Mouse (Mus musculus) kidney, postnatal 0 days (tissue): ENCODE measurements around the gene Hist2h2ab. TPM values are rescaled to one million over a fixed set of nuclear protein-coding genes. Genes with fewer than 3 reads are reported as not detected.
"Not testable (repeated sequence)": the region's sequence is repeated elsewhere in the genome, so short reads cannot be mapped to it uniquely, and the experiment has no call there.

Experiments used
- ATAC-seq: fragments of 200-750 bp; cut with Nextera tagmentation; replicated peaks from 2 replicates; pipeline ENCODE4 v1.8.0; 2017; ENCODE audit warnings: low read depth, moderate number of reproducible peaks, moderate TSS enrichment, moderate library complexity; ENCODE audit not compliant: low FRiP score
- DNase-seq: peaks from one replicate; pipeline ENCODE4 v3.0.0-alpha.2; 2016; ENCODE audit warnings: low spot score
- H3K27ac ChIP-seq: fragments of 300-500 bp; sonication (generic); 2 replicates; pipeline ENCODE4 v1.5.1; 2014; ENCODE audit warnings: mild to moderate bottlenecking
- H3K27me3 ChIP-seq: fragments of 300-500 bp; sonication (generic); 2 replicates; pipeline ENCODE4 v1.6.1; 2014; ENCODE audit warnings: low read length, mixed read lengths; ENCODE audit not compliant: insufficient read depth
- H3K36me3 ChIP-seq: fragments of 300-500 bp; sonication (generic); 2 replicates; pipeline ENCODE4 v1.6.1; 2014; ENCODE audit warnings: low read length, mixed read lengths; ENCODE audit not compliant: insufficient read depth
- H3K4me1 ChIP-seq: fragments of 300-500 bp; sonication (generic); replicated peaks from 2 replicates; pipeline ENCODE4 v1.6.1; 2014; ENCODE audit warnings: antibody characterized with exemption, low read length, mixed read lengths; ENCODE audit not compliant: insufficient read depth
- H3K4me2 ChIP-seq: fragments of 300-500 bp; sonication (generic); 2 replicates; pipeline ENCODE4 v1.6.1; 2014; ENCODE audit warnings: mild to moderate bottlenecking, low read length, moderate library complexity, mixed read lengths
- H3K4me3 ChIP-seq: fragments of 300-500 bp; sonication (generic); replicated peaks from 2 replicates; pipeline ENCODE4 v1.5.1; 2014; ENCODE audit warnings: low read depth, low read length
- H3K9ac ChIP-seq: fragments of 300-500 bp; sonication (generic); 2 replicates; pipeline ENCODE4 v1.6.1; 2014; ENCODE audit warnings: low read depth, low read length
- H3K9me3 ChIP-seq: fragments of 300-500 bp; sonication (generic); replicated peaks from 2 replicates; pipeline ENCODE4 v1.6.1; 2016; ENCODE audit warnings: low read length, inconsistent platforms, mixed read lengths
- CTCF ChIP-seq: IDR thresholded peaks from 2 replicates; pipeline ENCODE4 v1.5.1; 2016; ENCODE audit warnings: antibody characterized with exemption, low read depth, mild to moderate bottlenecking, moderate library complexity
- WGBS: fragments of 180-500 bp; shearing (Covaris S2); extraction: QIAGEN DNeasy Blood & Tissue Kit; methylation state at CpG from one replicate; pipeline ENCODE4 v1.1.7; 2014; 5-methylcytosine and 5-hydroxymethylcytosine counted together
- polyA plus RNA-seq: library from polyadenylated mRNA; unstranded; fragments of >200 nt; fragmentation: Nextera tagmentation; extraction: Ambion mirVana; gene quantifications from 2 replicates; pipeline ENCODE4 v1.2.1, GENCODE M21; 2015

Gene Hist2h2ab
- polyA plus RNA-seq, 1 experiment from 2014 or later, result not detected

- no peaks in the 10 kb centered on the region for H3K9me3 ChIP-seq
- H3K9ac ChIP-seq, result no peak overlapping the region
- no peaks in the 10 kb centered on the region for H3K27me3 ChIP-seq
- ATAC-seq, result no peak
- no peak overlapping the region for H3K4me2 ChIP-seq
- DNase-seq, result no peak
- no peaks in the 10 kb centered on the region for H3K36me3 ChIP-seq
- no peak for TF ChIP-seq CTCF
- no peak overlapping the region for H3K27ac ChIP-seq
- H3K4me3 ChIP-seq, result no peak overlapping the region
- peaks cover under 1% of the 10 kb centered on the region; the same call in 1 of the 2 replicates for H3K4me1 ChIP-seq
- 62% methylated on average over 2 of the region's 2 CpGs for WGBS
Measured at GRCm38 (mm10) chr3:96231758-96232120, 12.1 kb downstream of the Hist2h2ab start.

- ATAC-seq (no peak), DNase-seq (no peak)
- Histone ChIP-seq H3K36me3 (no peaks in the 10 kb centered on the region), H3K9me3 (no peaks in the 10 kb centered on the region), H3K4me3 (no peak overlapping the region), H3K4me1 (peaks cover 7% of the 10 kb centered on the region; the same call in 1 of the 2 replicates), H3K4me2 (no peak overlapping the region), H3K27me3 (no peaks in the 10 kb centered on the region), H3K9ac (no peak overlapping the region), H3K27ac (no peak overlapping the region)
- WGBS, result 84% methylated on average over 2 of the region's 2 CpGs
- TF ChIP-seq CTCF, result no peak
Measured at GRCm38 (mm10) chr3:96234914-96235313, 15.2 kb downstream of the Hist2h2ab start.

- 43% methylated on average over 3 of the region's 3 CpGs for WGBS
- no peak overlapping the region for H3K27ac ChIP-seq
- TF ChIP-seq CTCF, result no peak
Measured at GRCm38 (mm10) chr3:96235836-96236235, 16.2 kb downstream of the Hist2h2ab start.

GRCm38 (mm10) chr3:96236834-96237334, 17.2 kb downstream of the Hist2h2ab start:
- no peaks in the 10 kb centered on the region for H3K27me3 ChIP-seq
- DNase-seq (no peak), ATAC-seq (no peak)
- H3K9ac ChIP-seq, result peak overlapping the region; percentile 58; the same call in 1 of the 2 replicates
- H3K4me2 ChIP-seq, result peak overlapping the region; percentile 49
- no peaks in the 10 kb centered on the region for H3K36me3 ChIP-seq
- H3K9me3 ChIP-seq, result no peaks in the 10 kb centered on the region
- TF ChIP-seq CTCF, result no peak
- 69% methylated on average over 4 of the region's 4 CpGs for WGBS
- H3K4me1 ChIP-seq, result peaks cover 7% of the 10 kb centered on the region
- 0 out of 2 replicates have a peak overlapping the region, but pooled peaks have one; percentile 10 for H3K27ac ChIP-seq
- peak overlapping the region; percentile 31 for H3K4me3 ChIP-seq

More at GRCm38 (mm10) chr3:96235836-96236235, 16.2 kb downstream of the Hist2h2ab start:
- Histone ChIP-seq H3K4me1 (peaks cover 7% of the 10 kb centered on the region), H3K9me3 (no peaks in the 10 kb centered on the region), H3K4me2 (no peak overlapping the region), H3K27me3 (no peaks in the 10 kb centered on the region), H3K36me3 (no peaks in the 10 kb centered on the region), H3K4me3 (no peak overlapping the region), H3K9ac (no peak overlapping the region)
- DNase-seq (peak; percentile 27), ATAC-seq (no peak)

GRCm38 (mm10) chr3:96237335-96237903, 17.8 kb downstream of the Hist2h2ab start:
- H3K4me2 ChIP-seq, result peak overlapping the region; percentile 49
- no peak for ATAC-seq
- WGBS, result 12% methylated on average over 7 of the region's 7 CpGs
- H3K9me3 ChIP-seq, result no peaks in the 10 kb centered on the region
- no peak for TF ChIP-seq CTCF
- H3K36me3 ChIP-seq, result no peaks in the 10 kb centered on the region
- H3K4me3 ChIP-seq, result peak overlapping the region; percentile 31
- H3K9ac ChIP-seq, result peak overlapping the region; percentile 58
- H3K4me1 ChIP-seq, result peaks cover 7% of the 10 kb centered on the region
- no peaks in the 10 kb centered on the region for H3K27me3 ChIP-seq
- H3K27ac ChIP-seq, result 0 out of 2 replicates have a peak overlapping the region, but pooled peaks have one; percentile 10
- DNase-seq, result peak; percentile 38

- peak overlapping the region; percentile 58 for H3K9ac ChIP-seq
- WGBS, result 3% methylated on average over 12 of the region's 12 CpGs
- no peak for TF ChIP-seq CTCF
- no peaks in the 10 kb centered on the region for H3K27me3 ChIP-seq
- H3K4me2 ChIP-seq, result peak overlapping the region; percentile 49
- ATAC-seq (no peak), DNase-seq (peak; percentile 36)
- peaks cover 7% of the 10 kb centered on the region for H3K4me1 ChIP-seq
- H3K36me3 ChIP-seq, result no peaks in the 10 kb centered on the region
- 0 out of 2 replicates have a peak overlapping the region, but pooled peaks have one; percentile 19 for H3K27ac ChIP-seq
- H3K9me3 ChIP-seq, result no peaks in the 10 kb centered on the region
- peak overlapping the region; percentile 31 for H3K4me3 ChIP-seq
Measured at GRCm38 (mm10) chr3:96237904-96238511, 18.3 kb downstream of the Hist2h2ab start.

GRCm38 (mm10) chr3:96238954-96239793, 19.5 kb downstream of the Hist2h2ab start, which contains the start of gene Hist2h3c2:
Gene Hist2h3c2, minus strand, starts transcription at chr3:96239127.
- not testable (repeated sequence) for H3K36me3 ChIP-seq, H3K27me3 ChIP-seq, H3K9me3 ChIP-seq, DNase-seq
- H3K9ac ChIP-seq, result peak within 1 kb of the TSS; percentile 58
- peak within 1 kb of the TSS; percentile 31 for H3K4me3 ChIP-seq
- H3K27ac ChIP-seq, result peak within 1 kb of the TSS; percentile 82
- H3K4me2 ChIP-seq, result peak within 1 kb of the TSS; percentile 49
- 1% methylated on average over 16 of the region's 68 CpGs for WGBS
- peaks cover 15% of the 10 kb centered on the region for H3K4me1 ChIP-seq
- ATAC-seq, result peak; percentile 92

GRCm38 (mm10) chr3:96239949-96240798, 20.5 kb downstream of the Hist2h2ab start, which contains the start of gene Hist2h2aa2:
Gene Hist2h2aa2, minus strand, starts transcription at chr3:96240276.
- H3K9ac ChIP-seq, result 0 out of 2 replicates have a peak within 1 kb of the TSS, but pooled peaks have one; percentile 47
- not testable (repeated sequence) for H3K36me3 ChIP-seq, H3K9me3 ChIP-seq, H3K27me3 ChIP-seq
- ATAC-seq (peak; percentile 84), DNase-seq (peak; percentile 85)
- peaks cover 19% of the 10 kb centered on the region for H3K4me1 ChIP-seq
- peak within 1 kb of the TSS; percentile 34 for H3K4me2 ChIP-seq
- 5% methylated on average over 27 of the region's 85 CpGs for WGBS
- H3K27ac ChIP-seq, result peak within 1 kb of the TSS; percentile 82
- H3K4me3 ChIP-seq, result 0 out of 2 replicates have a peak within 1 kb of the TSS, but pooled peaks have one; percentile 23
